Mouse (Mus musculus) retina, postnatal 7 days (tissue): ENCODE results near the gene Dtx4.

Experiments
- DNase-seq: peaks from one replicate; pipeline ENCODE4 v3.0.0-alpha.2; 2012; ENCODE audit warnings: low read depth, low spot score

The Dtx4 gene

DNA sequence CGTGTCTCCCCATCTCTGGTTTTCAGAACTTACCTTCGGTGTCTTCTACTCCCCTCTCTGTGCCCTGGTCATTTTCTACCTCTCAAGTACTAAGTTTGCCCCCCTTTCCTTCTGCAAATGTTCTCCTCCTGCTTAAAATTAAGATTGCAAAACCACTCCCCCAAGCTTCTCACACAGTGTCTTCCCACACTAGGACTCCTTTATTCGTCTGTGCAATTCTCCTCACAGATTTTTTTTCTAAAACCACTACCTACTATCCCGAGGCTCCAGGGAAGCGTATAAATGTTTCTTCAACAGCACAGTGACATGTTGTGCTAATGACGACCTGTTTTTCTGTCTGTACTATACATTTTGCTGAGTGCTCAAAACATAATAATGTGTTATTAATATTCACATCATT lies 80.7 kb downstream of the Dtx4 start:
- no peak for DNase-seq

DNA sequence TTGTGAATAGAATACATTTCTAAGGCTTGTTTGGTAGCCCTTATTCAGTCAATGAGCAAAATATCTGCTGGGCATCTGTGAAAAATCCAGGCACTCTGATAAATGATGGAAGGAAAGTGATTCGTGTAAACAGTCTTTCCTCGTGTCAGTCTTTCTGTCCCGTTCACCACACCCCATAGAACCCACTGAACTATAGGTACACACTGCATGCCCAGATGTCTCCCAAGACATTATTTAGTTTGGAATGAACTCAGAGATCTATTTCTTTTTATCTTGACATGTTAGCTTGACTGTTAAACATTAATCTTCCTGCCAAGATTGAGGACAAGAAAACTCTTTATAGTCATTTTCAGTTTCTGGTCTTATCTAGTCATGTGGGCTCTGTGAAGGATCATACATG lies 82.9 kb downstream of the Dtx4 start:
- DNase-seq = no peak

DNA sequence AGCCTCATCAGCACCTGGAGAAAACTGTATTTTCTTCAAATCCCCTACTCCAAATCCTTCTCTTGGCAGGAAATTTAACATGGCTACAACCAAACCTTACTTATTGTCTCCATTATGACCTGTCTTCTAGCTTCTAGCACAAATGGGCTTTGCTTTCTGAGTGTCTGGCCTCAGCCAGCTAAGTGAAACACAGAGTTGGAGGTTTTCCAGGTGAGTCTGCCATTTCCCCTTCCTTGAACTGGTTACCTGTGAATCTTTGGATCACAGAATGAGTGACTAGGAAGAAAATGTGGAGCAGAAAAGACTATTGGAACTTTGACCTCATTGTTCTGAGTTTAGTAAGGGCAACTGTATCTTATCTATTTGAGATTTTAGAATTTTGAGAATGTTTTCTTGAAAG lies 83.9 kb downstream of the Dtx4 start, which contains the start of gene Olfr1441:
Gene Olfr1441 (plus strand): TSS at position 73 of the 400 bp plus-strand sequence.
- no peak for DNase-seq
